Mouse (Mus musculus) mouse trophoblast stem cell (cell line): Measurements from ENCODE around the gene Fam186b.

Experiments used
- in situ Hi-C, 2 experiments: fragments of 300-500 bp; cut with MseI, MboI; formaldehyde crosslinking; loops; 2 replicates in 1 of 2; 3 replicates in 1 of 2; pipeline ENCODE4 v1.15.1; 2025

The Fam186b gene

DNA sequence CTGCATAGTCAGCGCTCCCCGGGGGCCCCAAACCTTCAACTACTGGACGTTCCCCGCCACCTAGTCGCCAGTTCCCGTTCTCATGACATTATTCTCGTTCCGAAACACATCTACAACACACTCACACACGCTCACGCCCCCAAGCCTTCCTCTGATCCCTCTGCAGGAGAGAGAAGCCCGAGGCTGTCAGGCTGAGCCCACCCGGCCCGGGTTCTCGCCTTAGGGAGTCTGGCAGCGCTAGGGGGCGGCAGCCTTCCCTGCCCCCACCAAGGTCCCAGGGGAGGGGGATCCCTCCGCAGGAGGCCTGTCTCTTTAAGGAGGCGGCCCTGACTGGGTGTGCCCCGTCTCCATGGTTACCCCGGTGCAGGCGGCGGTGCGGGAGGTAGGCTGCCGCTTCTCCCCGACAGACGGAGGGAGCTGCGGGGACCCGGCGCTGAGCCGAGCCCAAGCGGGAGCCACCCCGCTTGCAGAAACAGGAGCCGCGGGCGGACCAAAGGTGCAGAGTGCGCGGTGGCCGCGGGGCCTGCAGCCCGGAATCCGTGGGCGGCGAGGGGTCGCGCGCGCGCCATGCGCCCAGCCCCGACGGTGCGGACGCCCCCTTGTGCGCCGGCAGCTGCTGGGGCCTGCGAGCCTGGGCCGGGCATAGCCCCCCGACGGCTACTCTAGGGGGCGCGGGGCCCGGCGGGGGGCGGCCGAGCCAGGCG lies 71.3 kb downstream of the Fam186b start, which contains the start of gene Kcnh3:
TSS of gene Kcnh3 (plus strand) at position 654 of the 704 bp plus-strand sequence.
- in situ Hi-C loops, result no loop called here

DNA sequence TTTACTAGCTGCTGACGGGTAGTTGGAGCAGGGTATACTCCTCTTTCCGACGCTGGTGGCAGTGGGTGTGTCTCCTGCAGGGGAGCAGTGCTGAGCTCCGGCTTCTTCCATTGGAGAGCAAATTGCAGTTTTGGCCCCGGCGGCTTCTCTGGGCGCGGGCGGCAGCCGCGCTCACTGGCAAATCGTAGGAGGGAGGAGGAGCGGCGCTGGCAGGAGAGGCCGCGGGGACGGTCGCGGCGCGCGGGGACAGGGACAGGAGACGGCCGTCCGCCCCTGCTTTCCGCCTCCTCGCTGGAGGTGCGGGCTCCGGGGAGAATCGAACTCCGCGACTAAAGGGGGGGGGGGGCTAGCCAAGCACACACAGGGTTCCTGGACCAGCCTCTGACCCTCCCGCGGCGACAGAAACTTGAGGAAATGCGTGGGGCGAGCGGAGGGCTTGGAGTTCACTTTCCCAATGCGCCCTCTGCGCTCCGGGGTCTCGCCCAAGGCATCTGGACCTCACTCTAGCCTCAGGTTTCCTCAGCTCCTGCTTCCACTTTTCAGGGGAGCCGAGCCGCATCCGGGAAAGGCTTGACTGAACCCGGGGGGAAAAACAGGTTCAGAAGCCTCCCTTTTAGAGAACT lies 72.0 kb downstream of the Fam186b start:
- in situ Hi-C loops, result no loop called here

- in situ Hi-C loops, result no loop called here
These were observed 72.7 kb downstream of the Fam186b start for GRCm38 (mm10) chr15:99222794-99223584.

DNA sequence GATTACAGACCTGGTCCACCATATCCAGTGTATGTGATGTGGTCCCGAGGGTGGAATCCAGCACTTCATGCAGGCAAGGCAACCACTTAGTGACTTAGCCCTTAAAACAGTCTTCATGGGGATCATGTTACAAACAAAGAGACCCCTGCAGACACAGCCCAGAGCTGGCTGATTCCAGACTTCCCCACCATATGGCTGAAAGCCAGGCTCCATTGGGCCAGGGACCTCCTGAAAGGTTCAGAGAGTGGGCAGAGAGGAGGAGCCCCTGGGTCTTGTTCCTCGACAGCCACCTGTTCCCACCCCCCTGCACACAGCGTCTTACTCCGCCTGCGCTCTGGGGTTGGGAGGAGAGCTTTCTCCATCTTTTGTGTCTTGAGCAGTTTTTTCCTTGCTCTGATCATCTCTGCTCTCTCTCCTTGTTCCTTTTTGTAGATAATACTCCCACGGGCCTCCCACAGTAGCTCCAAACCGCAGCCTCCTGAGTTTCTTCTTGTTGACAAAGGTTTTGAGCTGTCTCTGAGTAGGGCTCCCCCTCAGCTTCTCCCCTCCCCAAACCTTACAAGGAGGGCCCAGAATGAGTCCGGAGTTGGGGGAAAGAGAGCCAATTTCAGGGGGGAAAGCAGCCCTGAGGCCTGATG lies 74.3 kb downstream of the Fam186b start:
- in situ Hi-C loops, result no loop called here
